Mouse (Mus musculus): Measurements from ENCODE around the gene Shcbp1. TPM values are rescaled to one million over a fixed set of nuclear protein-coding genes. Genes with fewer than 3 reads are reported as not detected.

Shcbp1 gene
- polyA plus RNA-seq, 1 experiment from 2014 or later: 54.3 TPM

Other genes starting within 250 kb of the Shcbp1 start
- 15.4 and 15.6 TPM in 2 replicates for gene Zfp958, start 166.4 kb downstream of the Shcbp1 start, polyA plus RNA-seq (2016; fragmentation: Nextera tagmentation; extraction: Ambion mirVana)

Measured in midbrain, embryonic 12.5 days (tissue).